Mouse (Mus musculus): ENCODE results near the gene Zmiz1. TPM values are rescaled to one million over a fixed set of nuclear protein-coding genes. Genes with fewer than 3 reads are reported as not detected.

Gene Zmiz1
- polyA plus RNA-seq, 1 experiment from 2014 or later = 18.0 TPM

DNA sequence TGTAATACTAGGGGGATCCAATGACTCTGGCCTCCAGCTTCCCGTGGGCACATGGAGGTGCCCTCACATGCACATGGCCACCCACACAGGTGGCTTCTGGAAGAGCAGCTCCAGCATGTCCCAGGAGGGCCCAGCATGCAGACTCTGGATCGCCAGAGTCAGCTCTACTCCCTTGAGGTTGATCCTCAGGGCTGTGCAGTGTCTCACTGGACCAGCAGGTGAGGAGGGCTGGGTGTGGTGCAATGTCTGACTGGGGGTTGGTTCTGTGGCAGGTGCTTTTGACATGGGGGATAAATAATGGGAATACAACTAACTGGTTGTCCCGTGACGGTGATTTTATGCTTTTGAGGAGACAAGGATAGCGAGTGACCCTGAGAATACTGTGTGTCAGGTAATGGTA is 59.7 kb downstream of the Zmiz1 start:
- TF ChIP-seq CTCF (IDR thresholded peaks at IDR 0.05) (no peak), EP300 (IDR thresholded peaks at IDR 0.05) (no peak)
- Histone ChIP-seq H3K4me2 (replicated peaks; ENCODE audit: low read depth, low read length) (no peak overlapping the region), H3K36me3 (ENCODE audit: insufficient read depth, low read length) (no peaks in the 10 kb centered on the region), H3K27ac (ENCODE audit: low read length) (no peak overlapping the region), H3K4me3 (ENCODE audit: low read depth, low read length) (no peak overlapping the region), H3K9me3 (ENCODE audit: low read length) (no peaks in the 10 kb centered on the region), H3K9ac (replicated peaks; ENCODE audit: low read depth) (no peak overlapping the region), H3K4me1 (ENCODE audit: insufficient read depth, low read depth, low read length) (peaks cover 39% of the 10 kb centered on the region), H3K27me3 (replicated peaks; ENCODE audit: insufficient read depth, low read length) (no peaks in the 10 kb centered on the region)
- no peak for DNase-seq (ENCODE audit: low spot score)
- 90% methylated on average over 5 of the region's 5 CpGs for WGBS
- no peak for ATAC-seq

GRCm38 (mm10) chr14:25519656-25520055 is 60.7 kb downstream of the Zmiz1 start:
- Histone ChIP-seq H3K27ac (ENCODE audit: low read length) (peak overlapping the region; percentile 27), H3K9me3 (ENCODE audit: low read length) (no peaks in the 10 kb centered on the region), H3K9ac (replicated peaks; ENCODE audit: low read depth) (no peak overlapping the region), H3K4me2 (replicated peaks; ENCODE audit: low read depth, low read length) (no peak overlapping the region), H3K36me3 (ENCODE audit: insufficient read depth, low read length) (no peaks in the 10 kb centered on the region), H3K27me3 (replicated peaks; ENCODE audit: insufficient read depth, low read length) (no peaks in the 10 kb centered on the region), H3K4me1 (ENCODE audit: insufficient read depth, low read depth, low read length) (peaks cover 43% of the 10 kb centered on the region), H3K4me3 (ENCODE audit: low read depth, low read length) (no peak overlapping the region)
- WGBS = 25% methylated on average over 4 of the region's 4 CpGs
- ATAC-seq = peak; percentile 80
- TF ChIP-seq CTCF (IDR thresholded peaks at IDR 0.05) (peak; percentile 34), EP300 (IDR thresholded peaks at IDR 0.05) (peak; percentile 59; the same call in 1 of the 2 replicates)
- peak; percentile 94 for DNase-seq (ENCODE audit: low spot score)

GRCm38 (mm10) chr14:25520589-25520988 is 61.6 kb downstream of the Zmiz1 start:
- ATAC-seq = no peak
- Histone ChIP-seq H3K4me3 (ENCODE audit: low read depth, low read length) (no peak overlapping the region), H3K36me3 (ENCODE audit: insufficient read depth, low read length) (no peaks in the 10 kb centered on the region), H3K9me3 (ENCODE audit: low read length) (no peaks in the 10 kb centered on the region), H3K4me2 (replicated peaks; ENCODE audit: low read depth, low read length) (no peak overlapping the region), H3K4me1 (ENCODE audit: insufficient read depth, low read depth, low read length) (peaks cover 40% of the 10 kb centered on the region), H3K9ac (replicated peaks; ENCODE audit: low read depth) (no peak overlapping the region), H3K27ac (ENCODE audit: low read length) (peak overlapping the region; percentile 27; the same call in 1 of the 2 replicates), H3K27me3 (replicated peaks; ENCODE audit: insufficient read depth, low read length) (no peaks in the 10 kb centered on the region)
- TF ChIP-seq EP300 (IDR thresholded peaks at IDR 0.05) = no peak
- no peak for TF ChIP-seq CTCF (IDR thresholded peaks at IDR 0.05)
- 60% methylated on average over 4 of the region's 4 CpGs for WGBS
- no peak for DNase-seq (ENCODE audit: low spot score)

- no peak for TF ChIP-seq CTCF (IDR thresholded peaks at IDR 0.05)
- TF ChIP-seq EP300 (IDR thresholded peaks at IDR 0.05) = no peak
- 73% methylated on average over 9 of the region's 9 CpGs for WGBS
- Histone ChIP-seq H3K27ac (ENCODE audit: low read length) (0 out of 2 replicates have a peak overlapping the region, but pooled peaks have one; percentile 27), H3K4me2 (replicated peaks; ENCODE audit: low read depth, low read length) (no peak overlapping the region), H3K27me3 (replicated peaks; ENCODE audit: insufficient read depth, low read length) (no peaks in the 10 kb centered on the region), H3K36me3 (ENCODE audit: insufficient read depth, low read length) (no peaks in the 10 kb centered on the region), H3K4me1 (ENCODE audit: insufficient read depth, low read depth, low read length) (peaks cover 37% of the 10 kb centered on the region; the same call in 1 of the 2 replicates), H3K9me3 (ENCODE audit: low read length) (no peaks in the 10 kb centered on the region), H3K4me3 (ENCODE audit: low read depth, low read length) (no peak overlapping the region), H3K9ac (replicated peaks; ENCODE audit: low read depth) (no peak overlapping the region)
- ATAC-seq (no peak), DNase-seq (ENCODE audit: low spot score) (no peak)
Observed at GRCm38 (mm10) chr14:25520991-25521390, 62.0 kb downstream of the Zmiz1 start.

DNA sequence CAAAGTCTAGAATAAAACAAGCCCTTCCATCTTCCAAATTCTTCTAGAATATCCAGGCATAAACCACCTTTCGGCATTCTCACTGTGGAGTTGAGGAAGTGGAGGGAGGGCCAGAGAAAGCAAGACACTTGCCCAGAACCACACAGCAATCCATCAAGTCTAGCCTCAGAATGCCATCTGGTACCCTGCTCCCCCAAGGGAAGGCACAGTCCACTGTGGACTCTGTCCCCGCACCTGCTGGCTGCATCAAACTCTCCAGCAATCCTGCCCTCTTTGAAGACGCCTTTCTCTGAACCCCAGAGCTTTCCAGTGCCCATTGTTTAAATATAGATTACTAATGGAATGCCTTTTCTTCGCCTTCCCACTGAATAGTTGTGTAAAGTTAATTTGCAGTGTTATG is 62.5 kb downstream of the Zmiz1 start:
- WGBS = 68% methylated on average over 4 of the region's 4 CpGs
- Histone ChIP-seq H3K9ac (replicated peaks; ENCODE audit: low read depth) (no peak overlapping the region), H3K4me2 (replicated peaks; ENCODE audit: low read depth, low read length) (no peak overlapping the region), H3K9me3 (ENCODE audit: low read length) (no peaks in the 10 kb centered on the region), H3K4me1 (ENCODE audit: insufficient read depth, low read depth, low read length) (peaks cover 34% of the 10 kb centered on the region; the same call in 1 of the 2 replicates), H3K36me3 (ENCODE audit: insufficient read depth, low read length) (no peaks in the 10 kb centered on the region), H3K27me3 (replicated peaks; ENCODE audit: insufficient read depth, low read length) (no peaks in the 10 kb centered on the region), H3K4me3 (ENCODE audit: low read depth, low read length) (no peak overlapping the region), H3K27ac (ENCODE audit: low read length) (no peak overlapping the region)
- TF ChIP-seq EP300 (IDR thresholded peaks at IDR 0.05) (no peak), CTCF (IDR thresholded peaks at IDR 0.05) (no peak)
- DNase-seq (ENCODE audit: low spot score) (no peak), ATAC-seq (no peak)

DNA sequence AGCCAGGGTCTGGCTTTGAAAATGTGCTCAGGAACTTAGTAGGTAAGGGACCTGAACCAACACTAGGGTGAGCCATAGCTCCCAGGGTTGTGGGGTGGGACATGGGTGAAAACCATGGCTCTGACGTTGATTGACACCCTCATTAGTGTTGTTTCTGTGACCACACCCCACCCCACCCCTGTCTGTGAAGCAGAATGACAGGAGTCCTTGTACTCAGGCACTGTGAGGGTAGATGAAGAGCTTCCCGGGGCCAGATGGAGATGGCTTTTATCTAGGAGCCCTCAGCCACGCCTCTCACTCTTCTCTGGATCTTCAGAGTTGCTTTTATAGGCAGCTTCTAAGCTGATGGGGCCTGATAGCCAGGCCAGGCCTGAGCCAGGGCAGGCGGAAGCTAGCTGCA is 63.4 kb downstream of the Zmiz1 start:
- DNase-seq (ENCODE audit: low spot score) = peak; percentile 49
- Histone ChIP-seq H3K4me3 (ENCODE audit: low read depth, low read length) (no peak overlapping the region), H3K4me2 (replicated peaks; ENCODE audit: low read depth, low read length) (no peak overlapping the region), H3K27me3 (replicated peaks; ENCODE audit: insufficient read depth, low read length) (no peaks in the 10 kb centered on the region), H3K36me3 (ENCODE audit: insufficient read depth, low read length) (no peaks in the 10 kb centered on the region), H3K4me1 (ENCODE audit: insufficient read depth, low read depth, low read length) (peaks cover 27% of the 10 kb centered on the region), H3K9ac (replicated peaks; ENCODE audit: low read depth) (no peak overlapping the region), H3K27ac (ENCODE audit: low read length) (no peak overlapping the region), H3K9me3 (ENCODE audit: low read length) (no peaks in the 10 kb centered on the region)
- no peak for ATAC-seq
- WGBS = 51% methylated on average over 4 of the region's 4 CpGs
- peak; percentile 33 for TF ChIP-seq CTCF (IDR thresholded peaks at IDR 0.05)
- TF ChIP-seq EP300 (IDR thresholded peaks at IDR 0.05) = no peak
